Mouse (Mus musculus): ENCODE data around the gene Zcchc24.

Gene Zcchc24

GRCm38 (mm10) chr14:25768915-25769625 lies at the start of gene Zcchc24:
Gene Zcchc24, minus strand, starts transcription at chr14:25769039.
- peak; percentile 97; the same call in 1 of the 2 replicates for TF ChIP-seq GATA4 (IDR thresholded peaks at IDR 0.05; ENCODE audit: insufficient replicate concordance, low read length)

GRCm38 (mm10) chr14:25816416-25816815 lies 47.6 kb upstream of the Zcchc24 start:
- no peak for TF ChIP-seq GATA4 (IDR thresholded peaks at IDR 0.05; ENCODE audit: insufficient replicate concordance, low read length)

- no peak for TF ChIP-seq GATA4 (IDR thresholded peaks at IDR 0.05; ENCODE audit: insufficient replicate concordance, low read length)
Observed at GRCm38 (mm10) chr14:25814140-25814539, 45.3 kb upstream of the Zcchc24 start.

- TF ChIP-seq GATA4 (IDR thresholded peaks at IDR 0.05; ENCODE audit: insufficient replicate concordance, low read length) = no peak
Observed at GRCm38 (mm10) chr14:25806561-25806960, 37.7 kb upstream of the Zcchc24 start.

- TF ChIP-seq GATA4 (IDR thresholded peaks at IDR 0.05; ENCODE audit: insufficient replicate concordance, low read length) = no peak
Observed at GRCm38 (mm10) chr14:25805871-25806270, 37.0 kb upstream of the Zcchc24 start.

- TF ChIP-seq GATA4 (IDR thresholded peaks at IDR 0.05; ENCODE audit: insufficient replicate concordance, low read length) = no peak
Observed at GRCm38 (mm10) chr14:25803246-25803809, 34.5 kb upstream of the Zcchc24 start.

- TF ChIP-seq GATA4 (IDR thresholded peaks at IDR 0.05; ENCODE audit: insufficient replicate concordance, low read length) = no peak
Observed at GRCm38 (mm10) chr14:25802511-25802910, 33.7 kb upstream of the Zcchc24 start.

GRCm38 (mm10) chr14:25800166-25800960 lies 31.5 kb upstream of the Zcchc24 start:
- TF ChIP-seq GATA4 (IDR thresholded peaks at IDR 0.05; ENCODE audit: insufficient replicate concordance, low read length) = no peak

- TF ChIP-seq GATA4 (IDR thresholded peaks at IDR 0.05; ENCODE audit: insufficient replicate concordance, low read length) = no peak
Observed at GRCm38 (mm10) chr14:25796619-25797018, 27.8 kb upstream of the Zcchc24 start.

- no peak for TF ChIP-seq GATA4 (IDR thresholded peaks at IDR 0.05; ENCODE audit: insufficient replicate concordance, low read length)
Observed at GRCm38 (mm10) chr14:25795561-25796174, 26.8 kb upstream of the Zcchc24 start.

GRCm38 (mm10) chr14:25795067-25795466 lies 26.2 kb upstream of the Zcchc24 start:
- TF ChIP-seq GATA4 (IDR thresholded peaks at IDR 0.05; ENCODE audit: insufficient replicate concordance, low read length) = no peak

GRCm38 (mm10) chr14:25794331-25794730 lies 25.5 kb upstream of the Zcchc24 start:
- TF ChIP-seq GATA4 (IDR thresholded peaks at IDR 0.05; ENCODE audit: insufficient replicate concordance, low read length) = no peak

GRCm38 (mm10) chr14:25790768-25791302 lies 22.0 kb upstream of the Zcchc24 start:
- no peak for TF ChIP-seq GATA4 (IDR thresholded peaks at IDR 0.05; ENCODE audit: insufficient replicate concordance, low read length)

GRCm38 (mm10) chr14:25789946-25790345 lies 21.1 kb upstream of the Zcchc24 start:
- no peak for TF ChIP-seq GATA4 (IDR thresholded peaks at IDR 0.05; ENCODE audit: insufficient replicate concordance, low read length)

GRCm38 (mm10) chr14:25789207-25789606 lies 20.4 kb upstream of the Zcchc24 start:
- TF ChIP-seq GATA4 (IDR thresholded peaks at IDR 0.05; ENCODE audit: insufficient replicate concordance, low read length) = no peak
